Mouse (Mus musculus) hindbrain, embryonic 15.5 days (tissue): ENCODE results near the gene Dusp8. TPM values are rescaled to one million over a fixed set of nuclear protein-coding genes. Genes with fewer than 3 reads are reported as not detected.
A peak's percentile ranks its signal among the peaks of the same experiment; 100 is the strongest.
"Not testable (repeated sequence)": the region's sequence is repeated elsewhere in the genome, so short reads cannot be mapped to it uniquely, and the experiment has no call there.

Source experiments
- ATAC-seq: fragments of 200-750 bp; cut with Nextera tagmentation; 2 replicates; pipeline ENCODE4 v1.8.0; 2017; ENCODE audit warnings: low read depth, moderate number of reproducible peaks, moderate TSS enrichment; ENCODE audit not compliant: low FRiP score
- H3K27ac ChIP-seq: fragments of 300-500 bp; sonication (generic); replicated peaks from 2 replicates; pipeline ENCODE4 v1.5.1; 2015; ENCODE audit warnings: mild to moderate bottlenecking, inconsistent platforms
- H3K27me3 ChIP-seq: fragments of 300-500 bp; sonication (generic); 2 replicates; pipeline ENCODE4 v1.6.1; 2015; ENCODE audit warnings: control low read depth, inconsistent platforms
- H3K36me3 ChIP-seq: fragments of 300-500 bp; sonication (generic); 2 replicates; pipeline ENCODE4 v1.6.1; 2015; ENCODE audit warnings: control low read depth, inconsistent platforms
- H3K4me1 ChIP-seq: fragments of 300-500 bp; sonication (generic); replicated peaks from 2 replicates; pipeline ENCODE4 v1.6.1; 2015; ENCODE audit warnings: control low read depth, inconsistent platforms
- H3K4me2 ChIP-seq: fragments of 300-500 bp; sonication (generic); 2 replicates; pipeline ENCODE4 v1.6.1; 2015; ENCODE audit warnings: moderate library complexity, mild to moderate bottlenecking, inconsistent platforms
- H3K4me3 ChIP-seq: fragments of 300-500 bp; sonication (generic); 2 replicates; pipeline ENCODE4 v1.5.1; 2015; ENCODE audit warnings: mild to moderate bottlenecking, inconsistent platforms
- H3K9ac ChIP-seq: fragments of 300-500 bp; sonication (generic); 2 replicates; pipeline ENCODE4 v1.6.1; 2015; ENCODE audit warnings: inconsistent platforms
- H3K9me3 ChIP-seq: fragments of 300-500 bp; sonication (generic); 2 replicates; pipeline ENCODE4 v1.6.1; 2016; ENCODE audit warnings: control low read depth, inconsistent platforms
- whole genome bisulfite sequencing: fragments of 180-500 bp; shearing (Covaris S2); methylation state at CpG from one replicate; pipeline ENCODE4 v1.1.7; 2015; 5-methylcytosine and 5-hydroxymethylcytosine counted together
- polyA plus RNA-seq: library from polyadenylated mRNA; unstranded; fragments of >200 nt; fragmentation: Nextera tagmentation; extraction: Ambion mirVana; gene quantifications from 2 replicates; pipeline ENCODE4 v1.2.1, GENCODE M21; 2015

Gene Dusp8
- 117 and 134 TPM in 2 replicates for polyA plus RNA-seq

DNA sequence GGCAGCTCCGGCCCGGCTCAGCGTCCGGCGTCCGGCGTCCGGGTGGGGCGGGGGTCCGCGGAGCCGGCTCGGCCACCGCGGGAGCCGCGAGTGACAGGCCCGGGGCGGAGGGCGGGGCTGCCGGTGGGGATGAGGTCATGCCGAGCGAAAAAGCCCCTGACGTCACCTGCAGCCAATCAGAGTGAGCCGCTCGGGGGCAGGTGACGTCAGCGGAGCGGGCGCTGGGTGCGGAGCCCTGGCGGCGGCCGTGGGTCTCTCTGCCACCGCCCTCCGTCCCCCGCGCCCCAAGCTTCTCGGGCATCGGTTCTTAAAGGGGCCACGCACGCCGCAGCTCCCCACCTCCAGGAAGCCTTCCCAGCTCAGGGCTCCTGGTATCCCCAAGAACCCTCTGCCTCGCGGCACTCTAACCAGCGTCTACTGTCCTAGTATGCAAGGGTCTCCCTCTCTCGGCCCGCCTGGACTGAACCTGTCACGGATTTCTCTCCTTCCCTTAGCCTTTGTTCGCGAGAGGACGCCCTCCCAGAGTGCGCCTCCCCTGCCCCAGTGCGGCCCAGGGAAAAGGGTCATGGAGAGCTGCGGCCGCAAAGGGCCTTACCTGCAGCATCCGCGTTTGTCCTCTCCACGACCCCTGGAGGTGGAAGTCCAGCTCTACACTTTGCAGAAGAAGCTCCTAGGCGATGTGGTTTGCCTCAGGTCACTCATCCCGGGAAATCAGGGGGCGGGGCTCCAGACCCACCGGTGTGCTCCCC, at the start of gene Dusp8:
Gene Dusp8, minus strand, starts transcription at position 661 of the 749 bp plus-strand sequence.
- H3K9me3 ChIP-seq = no peaks in the 10 kb centered on the region
- peak within 1 kb of the TSS; percentile 97 for H3K9ac ChIP-seq
- ATAC-seq = peak; percentile 81
- H3K4me2 ChIP-seq = peak within 1 kb of the TSS; percentile 92
- H3K4me3 ChIP-seq = peak within 1 kb of the TSS; percentile 82
- peak within 1 kb of the TSS; percentile 95 for H3K27ac ChIP-seq
- no peaks in the 10 kb centered on the region for H3K27me3 ChIP-seq
- no peaks in the 10 kb centered on the region for H3K36me3 ChIP-seq
- peaks cover 53% of the 10 kb centered on the region for H3K4me1 ChIP-seq
- under 1% methylated on average over 52 of the region's 63 CpGs for WGBS

GRCm38 (mm10) chr7:142144507-142144906, 48.9 kb upstream of the Dusp8 start, which contains the start of gene Gm45337:
Gene Gm45337 (minus strand): TSS chr7:142144607.
- Histone ChIP-seq H3K36me3 (no peaks in the 10 kb centered on the region), H3K27ac (no peak within 1 kb of the TSS), H3K4me1 (no peaks in the 10 kb centered on the region), H3K4me3 (no peak within 1 kb of the TSS), H3K9ac (no peak within 1 kb of the TSS), H3K4me2 (no peak within 1 kb of the TSS), H3K27me3 (no peaks in the 10 kb centered on the region), H3K9me3 (no peaks in the 10 kb centered on the region)
- no peak for ATAC-seq
- 63% methylated on average over 1 of the region's 1 CpGs for WGBS

DNA sequence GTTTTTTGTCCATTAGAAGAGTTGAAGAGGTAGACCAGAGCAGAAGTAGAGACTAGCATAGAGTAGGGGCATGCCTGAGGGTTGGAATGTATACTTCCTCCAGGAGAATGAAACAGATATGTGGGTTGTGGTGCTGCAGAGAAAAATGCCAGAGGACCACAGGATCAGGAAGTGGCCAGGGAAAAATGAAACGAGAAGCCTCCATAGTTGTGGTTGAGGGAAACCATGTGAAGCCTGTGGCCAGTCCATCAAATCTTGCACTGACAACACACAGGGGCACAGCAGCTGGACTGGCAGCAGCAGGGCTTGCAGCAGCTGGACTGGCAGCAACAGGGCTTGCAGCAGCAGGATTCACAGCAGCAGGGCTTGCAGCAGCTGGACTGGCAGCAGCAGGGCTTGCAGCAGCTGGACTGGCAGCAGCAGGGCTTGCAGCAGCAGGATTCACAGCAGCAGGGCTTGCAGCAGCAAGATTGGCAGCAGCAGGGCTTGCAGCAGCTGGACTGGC, 47.9 kb upstream of the Dusp8 start:
- H3K4me2 ChIP-seq, ATAC-seq, H3K9ac ChIP-seq, H3K27ac ChIP-seq, H3K9me3 ChIP-seq, H3K27me3 ChIP-seq, H3K4me1 ChIP-seq, H3K4me3 ChIP-seq, H3K36me3 ChIP-seq: not testable (repeated sequence)
- WGBS = 76% methylated on average over 1 of the region's 1 CpGs

DNA sequence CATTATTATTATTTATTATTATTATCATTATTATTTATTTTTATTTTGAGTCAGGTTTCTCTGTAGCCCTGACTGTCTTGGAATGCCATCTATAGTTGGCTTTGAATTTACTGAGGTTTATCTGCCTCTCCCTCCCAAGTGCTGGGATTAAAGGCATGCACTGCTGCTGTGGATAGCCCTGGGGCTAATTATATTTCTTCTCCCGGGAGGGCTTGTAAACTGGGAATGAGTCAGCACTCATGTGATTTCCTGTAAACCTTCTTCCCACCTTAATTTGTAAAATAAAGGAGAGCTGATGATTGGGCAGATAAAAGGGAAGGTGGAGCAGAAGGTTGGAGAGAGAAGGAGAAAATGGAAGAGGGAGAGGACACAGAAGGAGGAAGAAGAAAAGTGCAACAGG, 45.1 kb upstream of the Dusp8 start:
- H3K4me1 ChIP-seq = no peaks in the 10 kb centered on the region
- no peak overlapping the region for H3K4me3 ChIP-seq
- WGBS = 34% methylated on average over 1 of the region's 1 CpGs
- H3K27me3 ChIP-seq = no peaks in the 10 kb centered on the region
- H3K9me3 ChIP-seq = no peaks in the 10 kb centered on the region
- ATAC-seq = no peak
- H3K4me2 ChIP-seq = no peak overlapping the region
- H3K9ac ChIP-seq = no peak overlapping the region
- no peaks in the 10 kb centered on the region for H3K36me3 ChIP-seq
- H3K27ac ChIP-seq = no peak overlapping the region

DNA sequence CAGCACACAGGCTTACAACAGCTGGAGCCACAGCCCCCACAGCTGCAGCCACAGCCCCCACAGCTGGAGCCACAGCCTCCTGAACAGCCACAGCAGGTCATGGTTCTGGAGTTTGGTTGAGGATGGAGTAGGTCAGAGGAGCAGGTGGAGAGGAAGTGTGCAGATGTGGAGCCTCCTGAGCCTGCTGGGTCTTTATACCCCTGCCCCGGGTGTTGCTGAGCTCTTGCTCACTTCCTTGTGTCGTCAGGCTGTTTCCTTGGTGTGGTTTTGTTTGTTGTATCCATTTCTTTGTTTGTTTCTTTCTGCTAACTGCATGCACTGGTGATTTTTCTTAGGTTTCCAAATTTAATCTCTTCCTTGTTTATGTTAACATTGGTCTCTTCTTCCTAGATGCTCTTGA, 40.3 kb upstream of the Dusp8 start, which contains the start of gene Gm39115:
Gene Gm39115, minus strand, starts transcription at position 101 of the 400 bp plus-strand sequence.
- H3K27ac ChIP-seq, H3K9me3 ChIP-seq, ATAC-seq, H3K27me3 ChIP-seq, H3K4me2 ChIP-seq, H3K9ac ChIP-seq, H3K4me1 ChIP-seq, H3K4me3 ChIP-seq, H3K36me3 ChIP-seq: not testable (repeated sequence)
- 52% methylated on average over 2 of the region's 2 CpGs for WGBS

DNA sequence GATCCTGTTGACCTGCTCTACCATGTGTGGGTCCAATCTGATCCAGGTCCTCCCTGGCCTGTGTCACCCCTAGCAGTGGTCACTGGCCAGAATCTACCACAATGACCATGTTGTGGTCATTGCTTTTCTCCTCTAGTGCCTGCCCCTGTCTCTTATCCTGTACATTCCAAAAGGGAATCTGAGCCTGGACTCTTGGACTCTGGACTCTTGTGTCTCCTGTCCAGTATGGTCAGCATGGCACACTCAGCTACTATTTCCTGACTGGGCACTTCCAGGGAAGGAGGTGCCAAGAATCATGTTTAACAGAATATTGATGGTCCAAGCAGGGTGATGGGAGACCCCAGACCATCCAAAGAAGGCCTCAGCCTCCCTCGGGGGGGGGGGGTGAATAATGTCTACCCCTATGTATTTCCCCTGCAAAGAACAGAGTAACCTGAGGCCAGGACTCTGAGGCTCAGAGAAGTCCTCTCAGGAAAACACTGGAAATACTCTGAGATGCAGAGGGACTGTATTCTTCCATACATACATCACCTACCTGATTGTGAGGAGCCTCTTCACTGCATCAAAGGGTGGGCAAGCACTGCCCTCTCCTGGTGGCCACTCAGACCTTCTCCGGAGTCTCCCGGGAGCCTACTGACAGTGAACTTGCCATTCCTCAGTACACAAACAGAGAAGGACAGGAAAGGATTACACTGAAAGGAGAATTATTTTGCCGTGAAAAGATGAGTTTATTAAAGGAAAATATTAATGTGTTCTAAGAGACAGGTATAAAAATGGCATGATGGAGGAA, 38.8 kb upstream of the Dusp8 start:
- no peaks in the 10 kb centered on the region for H3K27me3 ChIP-seq
- H3K4me2 ChIP-seq = no peak overlapping the region
- no peaks in the 10 kb centered on the region for H3K36me3 ChIP-seq
- H3K9me3 ChIP-seq = no peaks in the 10 kb centered on the region
- H3K9ac ChIP-seq = no peak overlapping the region
- no peak overlapping the region for H3K4me3 ChIP-seq
- H3K27ac ChIP-seq = no peak overlapping the region
- no peak for ATAC-seq
- WGBS = 62% methylated on average over 4 of the region's 4 CpGs
- H3K4me1 ChIP-seq = no peaks in the 10 kb centered on the region

GRCm38 (mm10) chr7:142128843-142129242, 33.2 kb upstream of the Dusp8 start:
- Histone ChIP-seq H3K4me2 (no peak overlapping the region), H3K36me3 (no peaks in the 10 kb centered on the region), H3K27ac (no peak overlapping the region), H3K4me3 (no peak overlapping the region), H3K9me3 (no peaks in the 10 kb centered on the region), H3K9ac (no peak overlapping the region), H3K27me3 (no peaks in the 10 kb centered on the region), H3K4me1 (no peaks in the 10 kb centered on the region)
- 68% methylated on average over 4 of the region's 4 CpGs for WGBS
- no peak for ATAC-seq

- not testable (repeated sequence) for H3K4me3 ChIP-seq, H3K4me1 ChIP-seq, H3K9me3 ChIP-seq, H3K36me3 ChIP-seq, ATAC-seq, H3K27ac ChIP-seq, H3K27me3 ChIP-seq, H3K9ac ChIP-seq, H3K4me2 ChIP-seq
- 90% methylated on average over 1 of the region's 1 CpGs for WGBS
These were observed 25.0 kb upstream of the Dusp8 start, which contains the start of gene Gm45618 for GRCm38 (mm10) chr7:142120629-142121028. Gene Gm45618 (minus strand): TSS chr7:142120729.

DNA sequence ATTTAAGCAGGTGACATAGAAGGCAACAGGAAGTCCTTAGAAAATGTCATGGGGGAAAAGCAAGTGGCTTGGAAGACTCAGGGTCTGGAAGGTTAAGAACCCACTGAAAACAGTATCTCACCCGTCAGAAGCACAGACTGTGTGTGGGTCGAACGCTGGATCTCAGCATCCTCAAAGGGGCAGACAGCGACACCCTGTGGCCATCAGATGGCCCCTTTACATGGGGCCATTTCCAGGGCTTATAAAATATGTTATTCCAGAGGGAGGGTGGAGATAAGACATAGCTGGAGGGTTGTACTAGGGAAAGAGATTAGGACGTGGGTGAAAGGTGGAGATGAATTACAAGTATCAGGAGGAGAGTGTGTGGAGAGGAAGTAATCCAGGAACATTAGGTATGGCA, 24.0 kb upstream of the Dusp8 start:
- H3K27me3 ChIP-seq = no peaks in the 10 kb centered on the region
- H3K27ac ChIP-seq = no peak overlapping the region
- no peak overlapping the region for H3K4me3 ChIP-seq
- no peaks in the 10 kb centered on the region for H3K4me1 ChIP-seq
- no peaks in the 10 kb centered on the region for H3K36me3 ChIP-seq
- no peak for ATAC-seq
- WGBS = 22% methylated on average over 5 of the region's 5 CpGs
- H3K9ac ChIP-seq = no peak overlapping the region
- no peaks in the 10 kb centered on the region for H3K9me3 ChIP-seq
- H3K4me2 ChIP-seq = no peak overlapping the region

DNA sequence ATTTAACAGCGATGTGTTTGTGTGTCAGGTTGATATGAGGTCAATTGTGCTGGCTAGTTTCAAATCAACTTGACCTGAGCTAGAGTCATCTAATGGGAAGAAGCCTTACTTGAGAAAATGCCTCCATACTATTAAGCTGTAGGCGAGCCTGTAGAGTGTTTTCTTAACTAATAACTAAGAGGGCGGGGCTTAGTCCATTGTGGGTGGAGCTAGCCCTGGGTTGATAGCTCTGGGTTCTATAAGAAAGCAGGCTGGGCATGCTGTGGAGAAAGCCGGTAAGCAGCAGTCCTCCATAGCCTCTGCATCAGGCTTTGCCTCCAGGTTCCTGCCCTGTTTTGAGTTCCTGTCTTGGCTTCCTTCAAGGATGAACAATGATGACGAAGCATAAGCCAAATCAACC, 9.1 kb upstream of the Dusp8 start:
- Histone ChIP-seq H3K27ac (no peak overlapping the region), H3K27me3 (no peaks in the 10 kb centered on the region), H3K36me3 (no peaks in the 10 kb centered on the region), H3K9ac (no peak overlapping the region), H3K4me2 (no peak overlapping the region), H3K4me1 (no peaks in the 10 kb centered on the region), H3K4me3 (no peak overlapping the region), H3K9me3 (no peaks in the 10 kb centered on the region)
- 55% methylated on average over 5 of the region's 5 CpGs for WGBS
- ATAC-seq = no peak

DNA sequence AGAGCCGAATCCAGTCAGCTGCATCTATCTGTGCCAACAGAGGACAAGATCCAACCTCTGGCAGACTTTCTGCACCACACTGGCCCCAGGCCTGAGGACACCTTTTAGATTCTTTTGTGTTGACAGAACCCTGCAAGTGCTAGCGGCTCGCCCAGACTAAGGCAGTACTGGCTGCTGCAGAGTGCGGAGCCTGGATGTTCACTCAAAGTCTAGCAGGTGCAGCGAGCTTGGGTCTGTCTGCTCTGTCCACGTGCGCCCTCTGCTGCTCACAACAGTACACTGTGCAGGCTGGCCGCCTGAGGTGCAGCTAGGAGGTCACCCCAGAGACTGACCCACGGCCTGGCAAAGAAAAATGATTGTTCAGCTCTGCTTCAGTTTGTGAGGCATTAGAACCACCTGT, 2.1 kb upstream of the Dusp8 start:
- ATAC-seq = peak; percentile 57; the same call in 1 of the 2 replicates
- Histone ChIP-seq H3K9me3 (no peaks in the 10 kb centered on the region), H3K36me3 (no peaks in the 10 kb centered on the region), H3K27ac (no peak overlapping the region), H3K9ac (no peak overlapping the region), H3K4me1 (peaks cover 29% of the 10 kb centered on the region), H3K4me2 (peak overlapping the region; percentile 37), H3K4me3 (peak overlapping the region; percentile 16; the same call in 1 of the 2 replicates), H3K27me3 (no peaks in the 10 kb centered on the region)
- WGBS = 8% methylated on average over 9 of the region's 9 CpGs

GRCm38 (mm10) chr7:142096701-142097100, 1.1 kb upstream of the Dusp8 start:
- H3K4me1 ChIP-seq = peaks cover 40% of the 10 kb centered on the region
- WGBS = 82% methylated on average over 4 of the region's 4 CpGs
- H3K9me3 ChIP-seq = no peaks in the 10 kb centered on the region
- no peak overlapping the region for H3K27ac ChIP-seq
- no peaks in the 10 kb centered on the region for H3K36me3 ChIP-seq
- 0 out of 2 replicates have a peak overlapping the region, but pooled peaks have one; percentile 9 for H3K9ac ChIP-seq
- H3K4me3 ChIP-seq = 0 out of 2 replicates have a peak overlapping the region, but pooled peaks have one; percentile 82
- no peak for ATAC-seq
- no peaks in the 10 kb centered on the region for H3K27me3 ChIP-seq
- peak overlapping the region; percentile 92 for H3K4me2 ChIP-seq
